Mouse (Mus musculus): ENCODE measurements around the gene Zfp786. TPM values are rescaled to one million over a fixed set of nuclear protein-coding genes. Genes with fewer than 3 reads are reported as not detected.
"Not testable (repeated sequence)": the region's sequence is repeated elsewhere in the genome, so short reads cannot be mapped to it uniquely, and the experiment has no call there.

Gene Zfp786
- polyA plus RNA-seq, 1 experiment from 2014 or later = 3.6 TPM

DNA sequence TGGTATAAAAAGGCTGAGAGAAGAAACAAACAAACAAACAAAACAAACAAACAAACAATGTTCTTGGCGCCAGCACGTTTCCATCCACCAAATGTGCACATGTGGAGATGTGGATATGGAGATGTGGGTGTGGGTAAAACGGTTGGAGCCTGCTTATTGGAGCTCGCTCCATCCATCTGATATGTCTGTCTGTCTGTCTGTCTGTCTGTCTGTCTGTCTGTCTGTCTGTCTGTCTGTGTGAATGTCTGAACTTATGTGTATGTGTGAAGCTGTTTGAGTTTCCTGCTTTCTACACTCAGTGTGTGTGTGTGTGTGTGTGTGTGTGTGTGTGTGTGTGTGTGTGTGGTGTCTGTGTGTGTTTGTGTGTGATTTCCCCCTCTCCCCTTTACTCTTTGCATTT is 60.8 kb downstream of the Zfp786 start:
- not testable (repeated sequence) for H3K4me3 ChIP-seq; ATAC-seq (ENCODE audit: insufficient number of reproducible peaks, low FRiP score, low TSS enrichment, low read depth)

More for the DNA sequence above, 60.8 kb downstream of the Zfp786 start:
- H3K27me3 ChIP-seq, H3K9me3 ChIP-seq, H3K36me3 ChIP-seq, H3K4me1 ChIP-seq, H3K9ac ChIP-seq, H3K27ac ChIP-seq, H3K4me2 ChIP-seq: not testable (repeated sequence)
- 70% methylated on average over 4 of the region's 4 CpGs for WGBS

MicroRNAs encoded within 50 kb of the gene (microRNA counts, 519-probe panel; counts per million panel counts)
- microRNA mmu-miR-704 = 1,601 counts per million, percentile 20 among the panel's probes with 10 or more counts

Small RNAs within 50 kb of the gene (microRNA-seq; reads per million reads assigned to microRNA genes)
- gene Mir704 = not detected

Other genes with a start within 250 kb of the Zfp786 start
- 75.2 and 76.6 TPM in 2 replicates for gene Ezh2, start 235.5 kb downstream of the Zfp786 start, polyA plus RNA-seq (2015; fragmentation: Nextera tagmentation; extraction: Ambion mirVana)
- gene Pdia4, start 17.4 kb downstream of the Zfp786 start, polyA plus RNA-seq (2015; fragmentation: Nextera tagmentation; extraction: Ambion mirVana) = 277 and 292 TPM in 2 replicates
- 11.0 and 12.0 TPM in 2 replicates for gene Zfp398, start 4.8 kb upstream of the Zfp786 start, polyA plus RNA-seq (2015; fragmentation: Nextera tagmentation; extraction: Ambion mirVana)
- 23.1 and 23.6 TPM in 2 replicates for gene Zfp282, start 46.3 kb upstream of the Zfp786 start, polyA plus RNA-seq (2015; fragmentation: Nextera tagmentation; extraction: Ambion mirVana)
- 17.2 and 18.0 TPM in 2 replicates for gene Zfp212, start 89.6 kb upstream of the Zfp786 start, polyA plus RNA-seq (2015; fragmentation: Nextera tagmentation; extraction: Ambion mirVana)
- 10.6 and 11.3 TPM in 2 replicates for gene Zfp956, start 122.5 kb upstream of the Zfp786 start, polyA plus RNA-seq (2015; fragmentation: Nextera tagmentation; extraction: Ambion mirVana)
- gene Zfp777, start 218.0 kb upstream of the Zfp786 start, polyA plus RNA-seq (2015; fragmentation: Nextera tagmentation; extraction: Ambion mirVana) = 7.1 and 8.0 TPM in 2 replicates